Mouse (Mus musculus): Measurements from ENCODE around the gene Lyz1. TPM values are rescaled to one million over a fixed set of nuclear protein-coding genes. Genes with fewer than 3 reads are reported as not detected.
"Not testable (repeated sequence)": the region's sequence is repeated elsewhere in the genome, so short reads cannot be mapped to it uniquely, and the experiment has no call there.

The Lyz1 gene
- total RNA-seq, 2 experiments from 2014 or later: 0.33 TPM; not detected in 1

- ATAC-seq (replicated peaks; ENCODE audit: poor library complexity): peak; percentile 80
Measured at GRCm38 (mm10) chr10:117288197-117289033, 4.3 kb downstream of the Lyz1 start.

GRCm38 (mm10) chr10:117287226-117287850, 5.3 kb downstream of the Lyz1 start:
- no peak for ATAC-seq (replicated peaks; ENCODE audit: poor library complexity)

GRCm38 (mm10) chr10:117286366-117286970, 6.2 kb downstream of the Lyz1 start:
- ATAC-seq (replicated peaks; ENCODE audit: poor library complexity): no peak

- ATAC-seq (replicated peaks; ENCODE audit: poor library complexity): peak; percentile 51
Measured at GRCm38 (mm10) chr10:117285584-117285983, 7.1 kb downstream of the Lyz1 start.

GRCm38 (mm10) chr10:117284578-117285520, 7.8 kb downstream of the Lyz1 start:
- ATAC-seq (replicated peaks; ENCODE audit: poor library complexity): peak; percentile 74

- ATAC-seq (replicated peaks; ENCODE audit: poor library complexity): no peak
Measured at GRCm38 (mm10) chr10:117283871-117284577, 8.6 kb downstream of the Lyz1 start.

GRCm38 (mm10) chr10:117283196-117283595, 9.5 kb downstream of the Lyz1 start:
- ATAC-seq (replicated peaks; ENCODE audit: poor library complexity): not testable (repeated sequence)

- ATAC-seq (replicated peaks; ENCODE audit: poor library complexity): no peak
Measured at GRCm38 (mm10) chr10:117282551-117282950, 10.1 kb downstream of the Lyz1 start.

GRCm38 (mm10) chr10:117282049-117282448, 10.6 kb downstream of the Lyz1 start, which contains the start of gene Lyz2:
Gene Lyz2 (minus strand): TSS chr10:117282321.
- peak; percentile 75 for ATAC-seq (replicated peaks; ENCODE audit: poor library complexity)

- no peak for ATAC-seq (replicated peaks; ENCODE audit: poor library complexity)
Measured at GRCm38 (mm10) chr10:117281381-117281920, 11.2 kb downstream of the Lyz1 start.

GRCm38 (mm10) chr10:117280000-117280399, 12.7 kb downstream of the Lyz1 start:
- ATAC-seq (replicated peaks; ENCODE audit: poor library complexity): no peak

GRCm38 (mm10) chr10:117278510-117278909, 14.2 kb downstream of the Lyz1 start:
- not testable (repeated sequence) for ATAC-seq (replicated peaks; ENCODE audit: poor library complexity)

- not testable (repeated sequence) for ATAC-seq (replicated peaks; ENCODE audit: poor library complexity)
Measured at GRCm38 (mm10) chr10:117277779-117278178, 14.9 kb downstream of the Lyz1 start.

- no peak for ATAC-seq (replicated peaks; ENCODE audit: poor library complexity)
Measured at GRCm38 (mm10) chr10:117275681-117276369, 16.8 kb downstream of the Lyz1 start.

GRCm38 (mm10) chr10:117274645-117275044, 18.0 kb downstream of the Lyz1 start:
- peak; percentile 89 for ATAC-seq (replicated peaks; ENCODE audit: poor library complexity)

GRCm38 (mm10) chr10:117272023-117272422, 20.6 kb downstream of the Lyz1 start:
- no peak for ATAC-seq (replicated peaks; ENCODE audit: poor library complexity)

GRCm38 (mm10) chr10:117259870-117260269, 32.8 kb downstream of the Lyz1 start:
- no peak for ATAC-seq (replicated peaks; ENCODE audit: poor library complexity)

- no peak for ATAC-seq (replicated peaks; ENCODE audit: poor library complexity)
Measured at GRCm38 (mm10) chr10:117238603-117239002, 54.1 kb downstream of the Lyz1 start, which contains the start of gene 9530003J23Rik. Gene 9530003J23Rik (minus strand): TSS chr10:117238703.
